Mouse (Mus musculus) left cerebral cortex, adult 9 months (tissue): Measurements from ENCODE around the gene Lyz2.
"Not testable (repeated sequence)": the region's sequence is repeated elsewhere in the genome, so short reads cannot be mapped to it uniquely, and the experiment has no call there.

Experiments
- DNase-seq, 2 experiments: peaks; one replicate each; pipeline ENCODE4 v3.0.0; 2022; ENCODE audit warnings: low spot score in 2 of 2

Lyz2 gene

GRCm38 (mm10) chr10:117282049-117282448 is at the start of gene Lyz2:
Lyz2 (minus strand) TSS chr10:117282321.
- DNase-seq: no peak

- DNase-seq: no peak
These were observed 48.4 kb upstream of the Lyz2 start for GRCm38 (mm10) chr10:117330521-117330920.

DNA sequence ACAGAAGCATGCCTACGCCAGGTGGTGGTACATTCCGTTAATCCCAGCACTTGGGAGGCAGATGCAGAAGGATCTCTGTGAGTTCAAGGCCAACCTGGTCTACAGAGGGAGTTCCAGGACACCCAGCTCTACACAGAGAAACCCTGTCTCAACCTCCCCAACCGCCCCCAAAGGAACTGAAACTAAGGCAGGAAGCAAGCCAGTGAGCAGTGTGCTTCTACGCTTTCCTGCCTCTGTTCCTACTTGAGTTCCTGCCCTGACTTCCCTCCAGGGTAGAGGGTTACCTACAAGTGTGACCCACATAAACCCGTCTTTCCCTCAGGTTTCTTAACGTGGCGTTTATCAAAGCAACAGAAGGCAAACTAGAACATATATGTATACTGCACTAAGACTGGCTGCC is 41.7 kb upstream of the Lyz2 start:
- no peak for DNase-seq

DNA sequence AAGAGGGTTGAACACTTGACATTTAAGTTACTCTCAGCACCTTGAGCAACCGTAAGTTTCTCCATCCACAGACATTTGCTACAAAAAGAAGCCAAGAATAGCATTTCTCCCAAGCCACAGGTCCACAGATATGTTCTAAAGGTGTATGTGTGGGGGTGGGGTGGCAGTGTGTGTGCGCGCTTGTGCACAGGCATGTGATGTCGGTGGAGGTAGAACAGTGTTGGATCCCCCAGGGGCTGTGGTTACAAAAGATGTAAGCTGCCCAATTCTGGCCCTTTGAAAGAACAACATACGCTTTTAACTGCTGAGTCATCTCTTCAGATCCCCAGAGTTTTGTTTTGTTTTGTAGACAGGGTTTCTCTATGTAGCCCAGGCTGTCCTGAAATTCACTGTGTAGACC is 40.5 kb upstream of the Lyz2 start:
- DNase-seq: no peak

DNA sequence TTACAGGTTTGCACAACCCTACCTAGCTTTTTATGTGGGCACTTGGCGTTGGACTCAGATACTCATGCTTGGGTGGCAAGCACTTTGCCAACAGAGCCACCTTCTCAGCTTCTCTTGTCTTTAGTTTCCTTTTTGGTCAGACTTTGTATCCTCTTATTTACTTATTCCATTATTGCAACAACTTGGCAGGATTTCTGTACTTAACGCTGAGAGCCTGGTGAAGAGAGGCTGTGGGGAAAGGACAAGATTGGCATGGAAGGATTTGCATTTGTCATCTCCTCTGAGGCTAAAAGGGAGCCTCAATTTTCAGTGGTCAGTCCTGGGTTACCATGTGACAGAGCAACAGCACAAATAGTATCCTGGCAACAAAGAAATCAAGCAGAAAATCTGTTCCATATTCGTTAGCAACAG is 38.5 kb upstream of the Lyz2 start:
- DNase-seq: no peak

DNA sequence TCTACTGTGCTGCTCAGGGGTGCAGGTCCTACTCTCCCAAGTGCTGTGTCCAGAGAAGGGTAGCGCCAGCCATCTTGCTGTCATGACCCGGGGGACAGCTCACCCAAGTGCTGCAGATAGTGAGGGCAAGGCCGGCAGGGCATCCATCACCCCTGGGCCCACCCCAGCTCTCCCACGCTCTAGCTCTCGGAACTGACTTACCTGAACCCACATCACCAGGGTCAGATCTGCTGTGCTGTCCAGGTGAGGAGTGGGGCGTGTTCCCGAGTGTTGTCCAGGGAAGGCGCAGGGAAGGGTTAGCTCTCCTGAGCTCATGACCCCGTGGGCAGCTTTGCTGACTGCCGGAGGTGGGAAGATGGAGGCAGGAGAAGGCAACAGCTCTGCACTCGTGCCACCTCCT is 34.3 kb upstream of the Lyz2 start:
- DNase-seq: no peak

DNA sequence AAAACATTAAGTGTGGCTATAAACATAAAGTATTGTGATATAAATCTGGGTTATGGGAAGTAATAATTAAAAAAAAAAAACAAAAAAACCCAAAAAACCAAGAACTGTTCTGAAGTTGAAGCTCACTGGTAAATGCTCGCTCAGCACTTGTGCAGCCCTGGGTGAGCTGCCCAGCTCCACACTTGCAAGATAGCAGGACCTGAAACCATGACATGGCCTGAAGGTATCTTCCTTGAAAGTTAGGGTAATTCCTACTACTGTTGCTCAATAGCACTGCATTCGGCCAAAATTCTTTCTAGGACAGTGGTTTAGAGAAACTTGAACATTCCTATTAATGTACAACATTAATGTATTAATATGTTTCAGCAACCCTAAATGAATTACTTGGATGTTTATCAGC is 31.0 kb upstream of the Lyz2 start:
- DNase-seq: no peak

GRCm38 (mm10) chr10:117312168-117312567 is 30.0 kb upstream of the Lyz2 start:
- DNase-seq: no peak

DNA sequence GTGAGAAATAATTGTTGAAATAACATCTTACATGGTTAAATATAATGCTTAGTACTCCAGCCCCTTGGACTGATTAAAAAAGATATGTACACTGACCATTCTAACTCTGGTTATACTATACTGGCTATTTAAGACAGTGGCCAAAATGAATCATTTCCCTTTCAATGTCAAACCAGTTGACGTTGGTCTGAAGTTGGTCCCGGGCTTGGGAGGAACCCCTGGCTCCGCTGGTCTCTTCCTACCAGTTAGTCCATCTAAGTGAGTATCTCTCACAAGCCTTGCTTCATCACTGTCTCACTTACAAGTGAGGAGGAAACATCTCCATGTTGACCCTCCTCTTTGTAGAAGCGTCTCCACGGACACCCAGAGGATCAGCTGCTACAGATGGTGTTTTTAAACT is 22.2 kb upstream of the Lyz2 start:
- DNase-seq: no peak

- DNase-seq: no peak
These were observed 19.6 kb upstream of the Lyz2 start for GRCm38 (mm10) chr10:117301688-117302087.

DNA sequence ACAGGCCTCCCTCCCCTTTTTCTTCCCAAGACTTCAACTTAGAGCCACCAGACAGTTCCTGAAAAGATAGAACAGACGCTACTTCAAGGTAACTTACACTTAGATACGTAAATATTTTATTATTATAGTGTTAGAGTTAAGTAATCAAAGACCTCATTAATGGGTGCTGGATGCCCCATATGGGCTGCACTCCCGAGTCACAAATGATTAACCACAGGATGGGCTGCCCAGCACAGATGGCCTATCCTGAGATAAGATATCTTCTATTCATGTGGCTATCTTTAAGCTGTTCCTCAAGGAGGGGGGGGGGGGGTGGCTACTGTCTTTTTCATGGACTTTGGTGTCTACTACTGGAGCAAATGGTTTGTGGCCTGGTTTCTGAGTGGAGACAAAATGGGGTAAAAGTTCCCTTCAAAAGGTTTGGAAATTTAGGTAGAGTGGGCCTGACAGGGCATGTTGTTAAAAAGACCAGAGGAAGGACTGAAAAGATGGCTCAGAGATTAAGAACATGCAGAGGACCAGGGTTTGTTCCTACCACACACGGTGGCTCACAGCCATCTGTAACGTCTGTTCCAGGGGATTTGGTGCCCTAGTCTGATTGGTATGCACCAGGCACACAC is 17.9 kb upstream of the Lyz2 start:
- DNase-seq: no peak

- no peak for DNase-seq
These were observed 17.0 kb upstream of the Lyz2 start for GRCm38 (mm10) chr10:117299106-117299505.

- DNase-seq: no peak
These were observed 16.2 kb upstream of the Lyz2 start for GRCm38 (mm10) chr10:117298336-117298735.

GRCm38 (mm10) chr10:117292671-117293070 is 10.6 kb upstream of the Lyz2 start, which contains the start of gene Lyz1:
Lyz1 (minus strand) TSS chr10:117292868.
- no peak for DNase-seq

- DNase-seq: not testable (repeated sequence)
These were observed 8.8 kb upstream of the Lyz2 start for GRCm38 (mm10) chr10:117290936-117291335.

DNA sequence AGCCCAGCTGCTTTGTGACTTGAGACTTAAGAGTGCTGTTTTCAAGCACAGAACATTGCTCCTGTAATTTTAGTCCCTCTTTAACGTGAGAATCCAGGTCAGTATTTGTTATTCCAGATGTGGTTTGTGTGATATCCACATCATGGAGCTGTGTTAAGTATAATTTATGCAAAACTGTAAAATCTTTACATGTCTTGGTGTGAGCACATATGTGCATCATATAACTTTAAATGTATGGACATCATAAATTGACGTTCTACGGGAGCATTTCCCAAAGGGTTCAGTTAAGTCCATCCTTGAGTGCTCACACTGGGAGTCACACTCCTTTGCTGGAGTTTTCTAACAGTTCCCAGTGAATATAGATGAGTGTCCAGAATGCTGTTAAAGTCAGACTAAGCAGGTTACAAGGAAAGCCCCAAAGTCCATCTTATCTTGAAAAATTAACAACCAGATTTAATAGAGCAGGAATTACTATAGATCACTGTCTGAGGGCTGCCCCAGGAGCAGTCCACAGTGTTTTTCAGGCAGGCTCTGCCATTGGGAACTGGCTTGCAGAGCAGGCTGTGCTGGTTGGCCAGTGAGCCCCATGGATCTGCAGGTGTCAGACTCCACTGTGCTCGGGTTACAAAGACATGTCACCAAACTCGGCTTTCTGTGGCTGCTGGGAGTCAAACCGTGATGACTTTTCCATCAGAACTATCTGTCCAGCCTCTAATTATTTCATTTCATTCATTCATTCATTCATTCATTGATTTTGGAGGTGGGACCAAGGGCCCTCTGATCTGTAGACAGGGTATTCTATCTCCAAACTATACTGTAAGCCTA is 8.1 kb upstream of the Lyz2 start:
- no peak for DNase-seq

DNA sequence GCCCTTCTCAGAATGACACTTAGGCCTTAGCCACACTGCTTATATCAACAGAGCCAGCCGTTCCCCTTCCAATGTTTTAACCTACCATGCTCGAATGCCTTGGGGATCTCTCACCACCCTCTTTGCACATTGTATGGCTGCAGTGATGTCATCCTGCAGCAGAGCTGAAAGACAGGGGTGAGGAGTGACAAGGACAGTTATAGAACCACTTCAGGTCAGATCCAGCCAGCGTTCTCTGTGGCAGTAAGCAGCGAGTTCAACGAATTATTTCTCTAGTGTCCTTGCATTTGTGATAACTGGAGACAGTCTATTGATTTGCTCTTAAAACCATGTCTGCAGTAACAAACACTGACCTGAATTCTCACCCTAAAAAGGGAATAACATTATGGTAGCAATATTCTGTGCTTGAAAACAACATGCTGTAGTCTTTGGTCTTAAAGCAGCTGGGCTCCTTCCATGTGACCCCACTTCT is 6.9 kb upstream of the Lyz2 start:
- not testable (repeated sequence) for DNase-seq

- DNase-seq: no peak
These were observed 6.3 kb upstream of the Lyz2 start for GRCm38 (mm10) chr10:117288197-117289033.

DNA sequence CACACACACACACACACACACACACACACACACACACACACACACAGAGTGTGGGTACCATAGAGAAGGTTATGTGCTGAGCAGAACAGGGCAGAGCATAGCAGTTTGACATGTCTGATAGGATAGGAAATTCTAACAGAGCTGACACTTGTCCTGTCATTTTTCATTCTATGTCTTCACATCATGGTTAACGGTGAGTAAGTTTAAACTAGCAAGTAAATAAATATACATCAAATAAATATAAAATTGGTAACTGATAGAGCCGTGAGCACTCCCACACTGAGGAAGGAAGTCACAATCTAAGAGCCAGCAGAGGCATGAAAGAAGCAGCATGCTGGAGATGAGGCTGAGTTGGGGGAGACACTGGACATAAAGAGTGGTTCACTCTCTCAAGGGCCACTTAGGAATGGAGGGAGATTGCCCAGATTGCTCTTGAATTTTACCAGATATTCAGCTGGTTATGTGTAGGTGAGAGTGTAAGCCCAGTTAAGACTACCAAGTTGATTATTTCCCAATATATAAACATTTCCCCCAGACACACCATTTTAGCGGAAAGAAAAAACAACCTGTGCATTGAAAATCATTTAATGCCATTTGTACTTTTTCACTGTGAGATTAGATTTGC is 5.2 kb upstream of the Lyz2 start:
- DNase-seq: no peak

- no peak for DNase-seq
These were observed 4.3 kb upstream of the Lyz2 start for GRCm38 (mm10) chr10:117286366-117286970.

GRCm38 (mm10) chr10:117285584-117285983 is 3.5 kb upstream of the Lyz2 start:
- DNase-seq: not testable (repeated sequence)
